Mouse (Mus musculus) megakaryocyte, embryonic 14.5 days (primary cell): ENCODE results near the gene Ngfr.

ENCODE experiments used
- FLI1 ChIP-seq: IDR thresholded peaks from 2 replicates; pipeline ENCODE4 v1.6.1; 2012; ENCODE audit warnings: low read length, inconsistent platforms, mixed read lengths
- GATA1 ChIP-seq: IDR thresholded peaks from 3 replicates; pipeline ENCODE4 v1.6.1; 2012; ENCODE audit warnings: mixed read lengths, low read length, inconsistent platforms, borderline replicate concordance

- no peak for TF ChIP-seq GATA1
- TF ChIP-seq FLI1, result no peak
Measured at GRCm38 (mm10) chr11:95586184-95586583, 1.4 kb downstream of the Ngfr start.
